Mouse (Mus musculus): ENCODE measurements around the gene Smpd1.

Smpd1 gene

DNA sequence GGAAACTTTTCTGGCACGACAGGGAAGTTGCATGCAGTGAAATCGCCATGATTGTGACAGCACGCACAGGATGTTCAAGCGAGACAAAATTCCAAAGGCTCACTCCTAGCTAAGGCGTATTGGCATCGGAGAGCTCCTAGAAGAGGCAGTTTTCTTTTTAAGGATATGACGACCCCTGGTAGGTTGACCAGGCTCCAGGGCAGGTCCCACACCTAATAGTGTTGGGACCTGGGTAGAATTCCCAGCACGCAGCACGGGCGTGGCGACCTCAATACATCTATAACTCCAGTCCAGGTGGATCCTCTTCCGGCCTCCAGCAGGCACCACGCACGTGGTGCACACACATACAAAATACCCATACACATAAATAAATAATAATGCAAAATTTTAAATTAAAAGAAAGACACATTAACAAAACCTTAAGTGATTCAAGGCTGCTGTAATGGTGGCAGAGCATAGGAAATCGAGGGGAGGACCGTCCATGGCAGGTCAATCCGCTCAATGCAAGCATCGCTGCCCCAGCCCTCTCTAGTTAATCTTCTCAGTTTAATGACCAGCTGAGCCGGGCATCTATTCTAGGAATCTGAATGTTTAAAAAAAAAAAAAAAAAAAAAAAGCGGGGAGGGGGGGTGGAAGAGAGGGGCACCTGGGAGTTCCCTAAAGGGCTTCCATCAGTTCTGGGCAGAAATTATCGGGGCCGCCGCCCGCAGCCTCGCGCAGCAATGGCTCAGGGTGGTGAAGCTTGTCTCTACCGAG, 526 bp upstream of the Smpd1 start:
- in situ Hi-C loops (cut with MboI; ENCODE audit: unreplicated experiment in 2 of 2): loop anchor here (5.0 to 10.0 kb wide), 2 partner anchors 181 to 259 kb away; partner anchors contain the start of genes Ilk (in 2 of the 2), Rrp8 (in 2 of the 2) and Mrpl17 (in 1 of the 2)

- in situ Hi-C loops (cut with MboI; ENCODE audit: unreplicated experiment in 2 of 2): loop anchor here (10.0 kb wide), 1 partner anchor 179 kb away; the partner anchor contains the start of genes Ilk (in 2 of the 2) and Rrp8 (in 2 of the 2)
Measured at GRCm38 (mm10) chr7:105555571-105555970, 1.4 kb downstream of the Smpd1 start.

DNA sequence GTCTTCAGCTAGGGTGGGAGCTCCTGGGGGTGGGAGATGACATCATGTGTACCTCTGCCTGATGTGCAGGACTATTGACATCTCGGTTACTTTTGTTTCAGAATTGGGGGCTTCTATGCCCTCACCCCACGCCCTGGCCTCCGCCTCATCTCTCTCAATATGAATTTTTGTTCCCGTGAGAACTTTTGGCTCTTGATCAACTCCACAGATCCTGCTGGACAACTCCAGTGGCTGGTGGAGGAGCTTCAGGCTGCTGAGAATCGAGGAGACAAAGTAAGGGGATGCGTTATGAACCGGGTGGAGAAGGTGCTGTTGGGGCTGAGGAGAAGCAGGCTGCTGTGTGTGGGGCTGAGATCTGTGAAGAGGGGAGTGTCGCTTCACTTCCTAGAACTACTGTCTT, 2.2 kb downstream of the Smpd1 start:
- in situ Hi-C loops (cut with MboI; ENCODE audit: unreplicated experiment in 2 of 2): loop anchor here (10.0 kb wide), 1 partner anchor 178 kb away; the partner anchor contains the start of genes Ilk (in 2 of the 2) and Rrp8 (in 2 of the 2)

DNA sequence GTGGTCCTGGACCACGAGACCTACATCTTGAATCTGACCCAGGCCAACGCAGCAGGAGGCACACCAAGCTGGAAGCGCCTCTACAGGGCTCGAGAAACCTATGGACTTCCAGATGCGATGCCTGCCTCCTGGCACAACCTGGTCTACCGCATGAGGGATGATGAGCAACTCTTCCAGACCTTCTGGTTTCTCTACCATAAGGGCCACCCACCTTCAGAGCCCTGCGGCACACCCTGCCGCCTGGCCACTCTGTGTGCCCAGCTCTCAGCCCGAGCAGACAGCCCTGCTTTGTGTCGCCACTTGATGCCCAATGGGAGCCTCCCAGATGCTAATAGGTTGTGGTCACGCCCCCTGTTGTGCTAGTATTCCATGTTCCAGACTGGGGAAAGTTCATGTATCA, 3.5 kb downstream of the Smpd1 start:
- in situ Hi-C loops (cut with MboI; ENCODE audit: unreplicated experiment in 2 of 2): loop anchor here (10.0 kb wide), 1 partner anchor 177 kb away; the partner anchor contains the start of genes Ilk (in 2 of the 2) and Rrp8 (in 2 of the 2)

- in situ Hi-C loops (cut with MboI; ENCODE audit: unreplicated experiment in 2 of 2): loop anchor here (10.0 kb wide), 1 partner anchor 176 kb away; the partner anchor contains the start of genes Ilk (in 2 of the 2) and Rrp8 (in 2 of the 2)
Measured at GRCm38 (mm10) chr7:105559016-105559415, 4.9 kb downstream of the Smpd1 start.

GRCm38 (mm10) chr7:105562317-105562716, 8.2 kb downstream of the Smpd1 start:
- in situ Hi-C loops (cut with MboI; ENCODE audit: unreplicated experiment in 2 of 2): no loop called here

DNA sequence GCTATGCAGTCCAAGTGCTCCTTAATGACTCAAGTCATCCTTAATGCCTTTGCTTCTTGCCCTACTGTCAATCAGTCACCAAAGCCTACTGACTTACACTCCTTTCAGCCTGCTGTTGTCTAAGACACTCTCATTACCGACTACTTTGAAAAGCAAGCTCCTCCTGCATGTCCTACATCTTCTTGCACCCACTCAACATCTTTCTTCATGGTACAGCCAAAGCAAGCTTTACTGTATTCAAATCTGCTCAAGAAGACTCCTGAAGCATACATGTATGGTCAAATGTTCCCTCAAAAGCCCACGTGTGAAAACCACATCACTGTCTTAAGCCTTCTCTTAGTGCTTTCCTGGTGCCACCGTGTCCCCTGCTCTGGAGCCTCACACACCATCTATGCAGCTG, 9.2 kb downstream of the Smpd1 start:
- in situ Hi-C loops (cut with MboI; ENCODE audit: unreplicated experiment in 2 of 2): no loop called here

DNA sequence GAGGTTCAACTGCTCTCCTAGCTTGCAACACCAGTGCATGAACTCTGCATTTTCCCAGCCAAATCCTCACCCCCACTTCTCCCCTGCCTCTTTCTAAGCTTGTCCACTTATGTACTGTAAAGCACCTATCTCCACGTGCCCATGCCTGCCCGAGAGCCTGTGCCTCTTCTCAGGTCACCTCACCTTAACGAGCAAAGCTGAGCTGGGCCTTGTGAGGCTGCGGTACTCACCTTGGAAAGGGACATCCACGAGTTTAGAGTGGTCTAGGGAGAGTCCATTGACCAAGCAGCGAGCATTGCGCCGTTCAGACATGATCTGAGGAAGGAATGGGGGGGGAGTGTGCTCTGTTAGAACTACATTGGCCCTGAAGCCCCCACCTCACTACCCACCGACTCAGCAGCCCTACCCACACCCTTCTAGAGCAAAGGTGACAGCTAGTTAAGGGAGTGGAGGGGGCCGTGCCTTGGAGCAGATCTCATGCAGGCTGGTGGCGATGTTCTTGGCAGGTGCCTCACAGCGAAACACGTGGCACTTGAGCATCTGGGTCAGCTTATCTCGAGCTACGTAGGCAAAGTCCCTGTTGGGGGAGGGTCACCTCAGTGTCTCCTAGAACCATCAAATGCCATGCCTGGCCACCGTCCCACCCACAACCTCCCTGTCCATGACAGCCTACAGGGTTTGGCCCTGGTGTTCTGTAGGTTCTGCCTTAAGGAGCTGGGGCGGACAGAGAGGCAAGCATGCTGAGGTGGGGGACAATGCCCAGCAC, 11.1 kb downstream of the Smpd1 start:
- in situ Hi-C loops (cut with MboI; ENCODE audit: unreplicated experiment in 2 of 2): no loop called here

DNA sequence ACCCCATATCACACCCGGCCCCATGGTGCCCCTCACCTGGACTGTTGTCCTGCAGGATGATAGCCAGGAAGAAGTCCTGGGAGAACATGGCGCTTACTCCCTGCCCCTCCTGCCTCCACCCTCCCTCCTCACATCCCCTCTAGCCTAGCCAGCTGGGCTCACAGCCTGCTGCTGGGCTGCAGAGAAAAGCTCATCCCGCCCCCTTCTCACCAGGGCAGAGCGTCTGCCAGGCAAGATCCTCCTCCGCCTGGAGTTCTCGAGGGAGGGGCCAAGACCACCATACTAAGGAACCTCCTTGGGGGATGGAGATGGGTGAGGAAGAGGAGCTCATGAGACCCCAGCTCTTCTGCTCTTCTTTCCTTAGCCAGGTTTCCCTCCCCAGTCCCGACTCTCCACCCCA, 14.4 kb downstream of the Smpd1 start:
- in situ Hi-C loops (cut with MboI; ENCODE audit: unreplicated experiment in 2 of 2): no loop called here

DNA sequence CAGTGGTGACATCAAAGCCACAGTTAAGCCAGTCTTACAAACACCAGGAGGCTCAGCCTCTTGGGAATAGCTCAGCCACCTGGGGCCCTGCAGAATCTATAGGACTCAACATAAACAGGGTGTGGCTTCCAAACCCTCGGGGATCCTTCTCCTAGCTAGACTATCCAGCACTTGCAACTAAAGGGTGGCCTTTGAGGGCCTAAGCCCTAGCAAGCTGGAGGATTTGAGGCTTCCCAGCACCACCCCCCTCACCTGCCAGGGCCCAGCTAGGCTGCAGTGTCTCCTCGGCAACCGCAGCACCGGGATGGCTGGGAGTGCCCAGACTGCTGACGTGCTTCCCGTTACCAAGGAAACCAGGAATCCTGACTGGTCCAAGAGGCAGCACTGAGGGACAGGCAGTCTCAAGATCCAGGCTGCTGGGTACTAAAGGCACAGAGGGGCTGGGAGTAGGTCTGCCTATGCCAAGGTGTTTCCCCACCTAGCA, 14.9 kb downstream of the Smpd1 start:
- in situ Hi-C loops (cut with MboI; ENCODE audit: unreplicated experiment in 2 of 2): no loop called here

DNA sequence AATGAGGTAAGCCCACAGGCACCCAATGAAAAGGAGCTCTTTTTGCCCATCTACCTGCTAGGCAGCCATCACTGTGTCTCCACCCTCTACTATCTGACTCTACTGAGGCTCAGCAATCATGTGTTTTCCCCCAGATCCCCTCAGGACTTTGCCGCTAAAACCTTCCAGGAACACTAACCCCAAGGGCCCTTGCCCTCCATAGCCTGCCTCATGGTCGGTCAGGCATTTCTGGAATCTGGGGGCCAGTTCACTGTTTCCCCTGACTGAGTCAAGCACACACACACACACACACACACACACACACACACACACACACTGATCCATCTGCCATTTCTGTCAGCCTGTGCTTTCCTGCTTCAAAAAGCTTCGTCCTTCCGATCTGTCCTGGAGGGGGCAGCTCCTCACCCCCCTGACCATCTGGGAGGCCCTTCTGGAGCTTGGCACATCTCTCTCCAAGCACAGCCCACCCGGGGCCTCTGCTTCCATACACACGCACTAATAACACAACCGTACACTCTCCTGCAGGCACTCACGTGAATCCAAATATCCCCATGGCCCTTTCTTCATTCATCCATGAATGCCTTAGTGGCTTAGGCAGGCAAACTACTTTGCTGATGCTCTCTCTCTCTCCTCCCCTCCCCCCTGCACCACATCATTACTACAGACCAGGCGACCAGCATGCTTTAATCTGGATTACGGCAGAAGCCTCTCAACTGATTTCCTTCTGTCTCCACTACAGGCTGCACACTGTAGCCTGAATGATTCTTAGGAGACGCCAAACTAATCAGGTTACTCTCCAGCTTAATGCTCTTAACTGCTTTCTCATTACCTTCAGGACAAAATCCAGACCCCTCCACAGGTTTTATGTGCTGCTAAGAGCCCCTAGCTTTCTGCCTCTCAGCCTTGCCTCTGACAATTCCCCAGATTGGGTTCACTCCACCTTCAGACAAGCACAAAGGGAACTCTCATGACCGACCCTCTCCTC, 15.6 kb downstream of the Smpd1 start:
- in situ Hi-C loops (cut with MboI; ENCODE audit: unreplicated experiment in 2 of 2): no loop called here

DNA sequence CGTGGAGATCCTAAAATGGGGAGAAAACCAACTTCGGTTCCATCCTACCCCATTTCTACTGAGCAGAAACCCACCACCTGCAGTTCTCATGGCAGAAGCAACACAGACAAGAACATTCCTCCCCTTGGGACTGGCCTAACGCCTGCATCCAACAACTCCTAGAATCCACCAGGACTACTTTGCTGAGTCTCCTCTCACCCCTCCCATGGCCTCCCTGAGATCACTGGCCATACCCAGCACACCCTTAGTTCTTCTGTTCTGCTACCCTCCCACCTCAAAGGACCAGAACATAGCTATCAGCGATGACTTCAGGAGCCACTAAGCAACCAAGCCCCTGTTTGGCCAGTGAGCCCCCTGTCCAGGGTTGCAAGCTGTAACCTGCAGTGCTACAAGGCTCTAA, 16.6 kb downstream of the Smpd1 start:
- in situ Hi-C loops (cut with MboI; ENCODE audit: unreplicated experiment in 2 of 2): no loop called here

DNA sequence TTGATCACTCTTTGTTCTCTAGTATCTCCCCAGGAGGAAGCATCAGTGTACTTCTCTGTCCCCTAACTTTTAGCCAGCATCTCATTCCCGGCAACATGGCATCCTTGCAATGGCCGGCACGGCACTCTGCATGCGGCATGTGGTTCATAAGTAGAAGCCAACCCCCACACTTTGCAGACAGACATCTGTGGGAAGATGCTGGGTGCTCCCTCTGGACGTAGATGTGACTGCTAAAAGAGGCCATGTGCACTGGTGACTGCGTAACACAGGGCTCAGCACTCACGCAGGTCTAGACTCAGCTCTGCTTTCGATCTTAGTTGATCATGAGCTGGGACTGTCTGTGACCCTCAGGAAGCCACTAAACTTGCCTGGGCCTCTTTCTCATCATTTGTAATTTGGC, 18.8 kb downstream of the Smpd1 start:
- in situ Hi-C loops (cut with MboI; ENCODE audit: unreplicated experiment in 2 of 2): no loop called here

DNA sequence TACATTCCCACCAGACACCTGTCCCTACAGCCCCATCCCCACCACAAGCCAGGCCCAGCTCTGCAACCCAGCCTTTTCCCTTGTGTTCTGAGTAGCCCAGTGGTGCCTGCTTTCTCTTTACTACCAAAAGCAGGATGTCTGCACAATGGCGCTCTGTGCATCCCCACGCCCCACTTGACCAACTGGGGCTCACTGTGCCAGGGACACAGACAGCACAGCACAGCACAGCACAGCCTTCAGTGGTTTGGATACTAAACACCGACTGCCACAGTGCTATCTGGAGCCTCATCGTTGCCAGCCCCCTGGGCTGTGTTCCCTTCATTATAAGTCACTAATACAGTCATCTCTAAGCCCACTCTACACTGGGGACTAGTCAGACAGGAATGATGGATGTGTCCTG, 20.4 kb downstream of the Smpd1 start:
- in situ Hi-C loops (cut with MboI; ENCODE audit: unreplicated experiment in 2 of 2): no loop called here

DNA sequence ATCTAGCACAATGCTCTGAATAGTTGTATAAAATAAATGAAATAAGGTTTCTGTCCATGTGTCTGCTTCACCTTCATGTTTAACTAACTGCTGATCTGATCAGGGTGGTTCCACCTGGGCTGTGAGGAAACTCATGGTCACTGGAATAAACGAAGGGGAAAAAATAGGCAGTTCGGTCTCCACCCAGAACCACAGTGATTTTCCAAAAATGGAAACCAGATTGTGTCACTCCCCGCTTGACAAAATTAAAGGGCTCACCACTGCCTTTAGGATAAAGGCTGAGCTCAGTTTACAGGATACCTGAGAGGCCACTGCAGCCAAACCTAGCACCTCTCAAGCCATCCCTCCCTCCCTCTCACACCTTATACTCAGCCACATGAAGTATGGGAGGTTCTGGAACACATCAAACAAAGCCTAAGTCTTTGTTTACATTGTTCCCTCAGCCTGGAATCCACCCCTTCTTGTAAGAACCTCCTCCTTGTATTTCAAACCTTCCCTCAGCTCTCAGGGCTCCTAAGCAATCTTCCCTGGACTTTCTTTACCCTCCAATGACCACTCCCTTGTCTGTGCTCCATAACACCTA, 22.1 kb downstream of the Smpd1 start:
- in situ Hi-C loops (cut with MboI; ENCODE audit: unreplicated experiment in 2 of 2): no loop called here

- in situ Hi-C loops (cut with MboI; ENCODE audit: unreplicated experiment in 2 of 2): no loop called here
Measured at GRCm38 (mm10) chr7:105577377-105577871, 23.3 kb downstream of the Smpd1 start.

- in situ Hi-C loops (cut with MboI; ENCODE audit: unreplicated experiment in 2 of 2): no loop called here
Measured at GRCm38 (mm10) chr7:105578481-105578880, 24.3 kb downstream of the Smpd1 start.

DNA sequence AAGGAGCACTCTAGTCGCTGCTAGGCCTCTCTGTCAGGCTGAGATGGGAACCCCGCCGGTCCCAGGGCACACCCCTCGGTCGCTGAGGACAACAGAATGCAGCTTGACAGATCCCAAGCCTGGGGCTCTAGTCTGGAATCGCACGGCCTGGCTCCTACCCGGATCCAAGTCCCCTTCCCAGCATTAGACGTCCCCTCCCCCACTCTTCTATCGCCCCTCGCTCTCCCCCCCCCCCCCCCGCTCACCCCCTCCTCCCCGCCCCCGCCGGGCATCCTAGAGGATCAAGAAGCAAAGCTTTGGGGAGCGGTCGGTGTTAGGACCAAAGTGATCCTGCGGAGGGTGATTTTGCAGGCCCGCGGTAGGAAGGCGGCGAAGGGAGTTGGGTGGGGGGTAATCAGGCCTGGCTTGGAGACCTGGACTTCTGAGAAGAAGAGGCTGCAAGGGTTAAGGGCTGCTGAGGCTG, 26.5 kb downstream of the Smpd1 start:
- in situ Hi-C loops (cut with MboI; ENCODE audit: unreplicated experiment in 2 of 2): no loop called here

- in situ Hi-C loops (cut with MboI; ENCODE audit: unreplicated experiment in 2 of 2): no loop called here
Measured at GRCm38 (mm10) chr7:105581094-105581703, 27.0 kb downstream of the Smpd1 start, which contains the start of gene Apbb1. Apbb1 (minus strand) TSS chr7:105581653.
